Mouse (Mus musculus) heart, postnatal 0 days (tissue): ENCODE data around the gene U2surp. TPM values are rescaled to one million over a fixed set of nuclear protein-coding genes. Genes with fewer than 3 reads are reported as not detected.

ENCODE experiments used
- ATAC-seq: fragments of 200-750 bp; cut with Nextera tagmentation; 2 replicates; pipeline ENCODE4 v1.8.0; 2017; ENCODE audit warnings: low read depth, moderate number of reproducible peaks, moderate library complexity; ENCODE audit not compliant: insufficient read depth
- DNase-seq: peaks from one replicate; pipeline ENCODE4 v3.0.0-alpha.2; 2016; ENCODE audit warnings: low spot score
- H3K27ac ChIP-seq: fragments of 300-500 bp; sonication (generic); 2 replicates; pipeline ENCODE4 v1.5.1; 2014; ENCODE audit warnings: low read depth, mild to moderate bottlenecking
- H3K27me3 ChIP-seq: fragments of 300-500 bp; sonication (generic); 2 replicates; pipeline ENCODE4 v1.6.1; 2014; ENCODE audit warnings: low read length, mixed read lengths; ENCODE audit not compliant: control insufficient read depth, insufficient read depth
- H3K36me3 ChIP-seq: fragments of 300-500 bp; sonication (generic); replicated peaks from 2 replicates; pipeline ENCODE4 v1.6.1; 2014; ENCODE audit warnings: low read length, mixed read lengths; ENCODE audit not compliant: control insufficient read depth, insufficient read depth
- H3K4me1 ChIP-seq: fragments of 300-500 bp; sonication (generic); 2 replicates; pipeline ENCODE4 v1.6.1; 2014; ENCODE audit warnings: antibody characterized with exemption; ENCODE audit not compliant: control insufficient read depth, insufficient read depth
- H3K4me2 ChIP-seq: fragments of 300-500 bp; sonication (generic); 2 replicates; pipeline ENCODE4 v1.6.1; 2014; ENCODE audit warnings: low read depth, mild to moderate bottlenecking, low read length, moderate library complexity
- H3K4me3 ChIP-seq: fragments of 300-500 bp; sonication (generic); 2 replicates; pipeline ENCODE4 v1.5.1; 2014; ENCODE audit warnings: low read depth, low read length
- H3K9ac ChIP-seq: fragments of 300-500 bp; sonication (generic); replicated peaks from 2 replicates; pipeline ENCODE4 v1.6.1; 2014; ENCODE audit warnings: low read depth, low read length, mixed read lengths
- H3K9me3 ChIP-seq: fragments of 300-500 bp; sonication (generic); replicated peaks from 2 replicates; pipeline ENCODE4 v1.6.1; 2016; ENCODE audit warnings: low read length; ENCODE audit not compliant: control insufficient read depth
- CTCF ChIP-seq: IDR thresholded peaks from 2 replicates; pipeline ENCODE4 v1.5.1; 2016; ENCODE audit warnings: antibody characterized with exemption, control low read depth, low read depth
- EP300 ChIP-seq: IDR thresholded peaks from 2 replicates; pipeline ENCODE4 v1.6.1; 2016; ENCODE audit warnings: antibody characterized with exemption, low read depth
- WGBS: fragments of 180-500 bp; shearing (Covaris S2); extraction: QIAGEN DNeasy Blood & Tissue Kit; methylation state at CpG from one replicate; pipeline ENCODE4 v1.1.7; 2014; 5-methylcytosine and 5-hydroxymethylcytosine counted together
- polyA plus RNA-seq: library from polyadenylated mRNA; unstranded; fragments of >200 nt; fragmentation: Nextera tagmentation; extraction: Ambion mirVana; gene quantifications from 2 replicates; pipeline ENCODE4 v1.2.1, GENCODE M21; 2015
- total RNA-seq: library from RNA; depleted of rRNA; stranded (reverse); fragments of >200 nt; gene quantifications from 2 replicates; pipeline ENCODE4 v1.2.3, GENCODE M21; 2014; ENCODE audit warnings: low replicate concordance

The U2surp gene
- total and polyA plus RNA-seq, 2 experiments from 2014 or later: 22.2 to 71.9 TPM

DNA sequence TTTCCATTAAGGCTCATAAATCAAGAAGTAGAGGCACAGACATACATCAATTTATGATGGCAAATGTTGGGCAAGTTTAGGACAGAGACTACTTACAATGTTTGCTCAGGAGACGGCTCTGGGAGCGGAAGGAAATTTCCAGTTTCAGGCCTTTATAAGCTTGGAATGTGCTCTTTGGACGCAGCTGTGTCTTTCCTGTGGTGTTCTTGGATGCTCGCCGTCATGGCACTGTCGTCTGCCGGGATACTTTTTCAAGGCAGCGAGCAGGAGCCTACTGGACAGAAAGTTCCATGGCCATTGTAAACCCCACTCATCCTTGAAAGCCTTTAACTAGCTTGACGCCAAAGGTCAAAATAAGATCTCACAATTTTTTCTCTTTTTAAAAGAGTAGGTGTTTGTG, 73.9 kb downstream of the U2surp start:
- Histone ChIP-seq H3K9me3 (no peaks in the 10 kb centered on the region), H3K27me3 (no peaks in the 10 kb centered on the region), H3K4me3 (no peak overlapping the region), H3K4me1 (peaks cover 5% of the 10 kb centered on the region), H3K9ac (no peak overlapping the region), H3K4me2 (no peak overlapping the region), H3K27ac (no peak overlapping the region), H3K36me3 (no peaks in the 10 kb centered on the region)
- WGBS: 81% methylated on average over 9 of the region's 9 CpGs
- DNase-seq: no peak
- no peak for TF ChIP-seq EP300
- TF ChIP-seq CTCF: no peak
- ATAC-seq: no peak

GRCm38 (mm10) chr9:95436294-95436613, 75.5 kb downstream of the U2surp start:
- ATAC-seq (no peak), DNase-seq (no peak)
- Histone ChIP-seq H3K4me1 (no peaks in the 10 kb centered on the region), H3K4me3 (no peak overlapping the region), H3K4me2 (no peak overlapping the region), H3K27me3 (no peaks in the 10 kb centered on the region), H3K27ac (no peak overlapping the region), H3K9me3 (no peaks in the 10 kb centered on the region), H3K36me3 (no peaks in the 10 kb centered on the region), H3K9ac (no peak overlapping the region)
- TF ChIP-seq CTCF (no peak), EP300 (no peak)
- WGBS: 71% methylated on average over 4 of the region's 4 CpGs

GRCm38 (mm10) chr9:95435506-95436293, 76.1 kb downstream of the U2surp start:
- Histone ChIP-seq H3K27ac (no peak overlapping the region), H3K9ac (no peak overlapping the region), H3K4me2 (no peak overlapping the region), H3K36me3 (no peaks in the 10 kb centered on the region), H3K9me3 (no peaks in the 10 kb centered on the region), H3K27me3 (no peaks in the 10 kb centered on the region), H3K4me3 (no peak overlapping the region), H3K4me1 (no peaks in the 10 kb centered on the region)
- ATAC-seq (no peak), DNase-seq (no peak)
- 76% methylated on average over 20 of the region's 20 CpGs for WGBS
- TF ChIP-seq EP300 (no peak), CTCF (no peak)

GRCm38 (mm10) chr9:95428277-95428676, 83.5 kb downstream of the U2surp start:
- no peak overlapping the region for H3K9ac ChIP-seq
- H3K4me1 ChIP-seq: no peaks in the 10 kb centered on the region
- WGBS: 80% methylated on average over 4 of the region's 4 CpGs
- H3K36me3 ChIP-seq: no peaks in the 10 kb centered on the region
- no peak overlapping the region for H3K27ac ChIP-seq
- H3K27me3 ChIP-seq: no peaks in the 10 kb centered on the region
- no peak overlapping the region for H3K4me2 ChIP-seq
- H3K4me3 ChIP-seq: no peak overlapping the region
- TF ChIP-seq EP300: no peak
- no peak for TF ChIP-seq CTCF
- DNase-seq (no peak), ATAC-seq (no peak)
- H3K9me3 ChIP-seq: no peaks in the 10 kb centered on the region

DNA sequence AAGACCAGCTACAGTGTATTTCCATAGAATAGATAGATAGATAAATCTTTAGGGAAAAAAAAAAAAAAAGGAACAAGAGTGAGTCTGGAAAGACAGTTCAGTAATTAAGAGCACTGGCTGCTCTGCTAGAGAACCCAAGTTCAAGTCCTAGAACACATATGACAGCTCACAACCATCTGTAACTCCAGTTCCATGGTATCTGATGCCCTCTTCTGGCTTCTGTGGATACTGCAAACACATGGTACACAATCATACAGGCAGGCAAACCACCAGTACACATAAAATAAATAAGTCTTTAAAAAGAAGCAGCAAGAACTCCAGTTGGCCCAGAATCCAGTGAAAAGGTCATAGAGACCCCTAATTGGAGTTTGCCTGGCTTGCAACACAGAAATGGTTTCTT, 97.9 kb downstream of the U2surp start:
- Histone ChIP-seq H3K9me3 (peaks cover 4% of the 10 kb centered on the region; the same call in 1 of the 2 replicates), H3K9ac (no peak overlapping the region), H3K4me1 (no peaks in the 10 kb centered on the region), H3K4me2 (no peak overlapping the region), H3K4me3 (no peak overlapping the region), H3K27ac (no peak overlapping the region), H3K27me3 (peaks cover 17% of the 10 kb centered on the region; the same call in 1 of the 2 replicates), H3K36me3 (no peaks in the 10 kb centered on the region)
- TF ChIP-seq EP300 (no peak), CTCF (no peak)
- DNase-seq (no peak), ATAC-seq (no peak)

DNA sequence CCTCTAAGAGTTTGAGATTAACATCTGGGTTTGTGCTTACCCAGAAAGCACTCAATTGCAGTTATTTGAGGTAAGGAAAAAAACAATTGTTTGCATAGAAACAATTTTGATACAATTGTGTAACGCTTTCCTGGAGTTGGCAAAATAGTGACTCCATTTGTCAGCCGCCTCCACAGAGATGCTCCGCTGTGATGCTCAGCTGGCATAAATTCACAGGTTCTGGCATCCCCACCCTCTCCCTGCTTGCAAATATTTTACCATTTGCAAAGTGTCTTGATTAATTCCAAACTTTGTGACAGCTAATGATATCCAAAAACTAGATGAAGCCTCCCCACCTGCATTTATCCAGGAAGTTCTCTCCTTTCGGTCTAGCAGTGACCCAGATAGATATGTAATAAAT, 99.7 kb downstream of the U2surp start:
- Histone ChIP-seq H3K27ac (no peak overlapping the region), H3K4me1 (0 out of 2 replicates have a peak, but pooled peaks cover 3% of the 10 kb centered on the region), H3K9ac (no peak overlapping the region), H3K4me2 (no peak overlapping the region), H3K4me3 (no peak overlapping the region), H3K27me3 (peaks cover 35% of the 10 kb centered on the region), H3K9me3 (peaks cover 4% of the 10 kb centered on the region; the same call in 1 of the 2 replicates), H3K36me3 (no peaks in the 10 kb centered on the region)
- DNase-seq (no peak), ATAC-seq (no peak)
- no peak for TF ChIP-seq CTCF
- TF ChIP-seq EP300: no peak
- 87% methylated on average over 4 of the region's 4 CpGs for WGBS
